Mouse (Mus musculus): ENCODE data around the gene Tmem131. TPM values are rescaled to one million over a fixed set of nuclear protein-coding genes. Genes with fewer than 3 reads are reported as not detected.
"Not testable (repeated sequence)": the region's sequence is repeated elsewhere in the genome, so short reads cannot be mapped to it uniquely, and the experiment has no call there.

Gene Tmem131
- total RNA-seq, 2 experiments from 2014 or later = 32.9 to 35.9 TPM

DNA sequence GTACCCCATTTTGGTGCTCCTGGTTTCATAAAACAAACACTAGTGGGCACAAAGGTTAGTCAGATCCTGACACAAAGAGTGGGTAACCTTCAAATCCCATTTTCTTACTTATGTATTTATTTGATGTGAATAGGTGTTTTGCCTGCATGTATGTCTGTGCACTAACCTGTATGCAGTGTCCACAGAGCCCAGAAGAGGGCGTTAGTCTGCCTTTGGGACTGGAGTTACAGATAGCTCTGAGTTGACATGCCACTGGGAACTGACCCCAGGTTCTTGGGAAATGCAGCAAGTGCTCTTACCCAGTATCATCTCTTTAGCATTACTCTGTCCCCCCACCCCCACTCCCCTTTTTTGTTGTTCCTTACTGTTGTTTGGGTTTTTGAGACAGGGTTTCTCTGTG, 95.4 kb downstream of the Tmem131 start:
- no peak for DNase-seq
- intact Hi-C loops (cut with DNase I) = no loop called here

GRCm38 (mm10) chr1:36847276-36847675, 96.2 kb downstream of the Tmem131 start:
- no peak for DNase-seq
- intact Hi-C loops (cut with DNase I) = no loop called here

GRCm38 (mm10) chr1:36845031-36845430, 98.4 kb downstream of the Tmem131 start:
- intact Hi-C loops (cut with DNase I) = no loop called here
- no peak for DNase-seq

GRCm38 (mm10) chr1:36841806-36842205, 101.7 kb downstream of the Tmem131 start:
- intact Hi-C loops (cut with DNase I) = loop anchor here (5.0 kb wide), 1 partner anchor 95 kb away; no protein-coding TSS in a partner anchor
- no peak for DNase-seq

- no peak for DNase-seq
- intact Hi-C loops (cut with DNase I) = loop anchor here (5.0 kb wide), 1 partner anchor 96 kb away; no protein-coding TSS in a partner anchor
These were observed 102.5 kb downstream of the Tmem131 start for GRCm38 (mm10) chr1:36840959-36841358.

- intact Hi-C loops (cut with DNase I) = loop anchor here (5.0 kb wide), 1 partner anchor 97 kb away; no protein-coding TSS in a partner anchor
- DNase-seq = no peak
These were observed 103.6 kb downstream of the Tmem131 start for GRCm38 (mm10) chr1:36839858-36840257.

GRCm38 (mm10) chr1:36836274-36836954, 107.1 kb downstream of the Tmem131 start:
- intact Hi-C loops (cut with DNase I) = no loop called here
- no peak for DNase-seq

- intact Hi-C loops (cut with DNase I) = no loop called here
- no peak for DNase-seq
These were observed 107.9 kb downstream of the Tmem131 start for GRCm38 (mm10) chr1:36835593-36835992.

- DNase-seq = no peak
- intact Hi-C loops (cut with DNase I) = no loop called here
These were observed 109.4 kb downstream of the Tmem131 start for GRCm38 (mm10) chr1:36834090-36834489.

- no peak for DNase-seq
- intact Hi-C loops (cut with DNase I) = no loop called here
These were observed 112.3 kb downstream of the Tmem131 start for GRCm38 (mm10) chr1:36830913-36831866.

GRCm38 (mm10) chr1:36824356-36824755, 119.1 kb downstream of the Tmem131 start:
- intact Hi-C loops (cut with DNase I) = loop anchor here (2.0 to 5.0 kb wide), 3 partner anchors 26 to 308 kb away; no protein-coding TSS in a partner anchor
- DNase-seq = no peak

GRCm38 (mm10) chr1:36821918-36822317, 121.5 kb downstream of the Tmem131 start:
- intact Hi-C loops (cut with DNase I) = loop anchor here (1.0 to 5.0 kb wide), 3 partner anchors 118 to 310 kb away; no protein-coding TSS in a partner anchor
- not testable (repeated sequence) for DNase-seq

DNA sequence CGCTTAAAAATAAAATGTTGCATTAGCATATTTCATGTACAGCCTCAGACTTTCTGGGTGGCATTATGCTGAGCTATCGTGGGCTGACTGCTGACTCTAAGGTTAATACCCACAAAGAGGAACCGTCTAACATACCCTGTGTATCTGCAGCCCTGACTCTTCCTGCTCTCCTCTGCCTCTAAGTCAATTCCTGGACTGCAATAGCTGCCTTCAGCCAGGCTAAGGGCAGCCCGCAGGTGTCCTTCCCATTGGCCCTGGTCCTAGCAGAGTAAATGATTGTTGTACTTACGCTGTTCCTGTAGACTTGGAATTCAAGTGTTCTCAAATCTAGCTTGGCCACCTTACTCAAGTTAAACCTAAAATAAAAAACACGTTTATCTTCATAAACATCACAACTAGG, 128.3 kb downstream of the Tmem131 start:
- intact Hi-C loops (cut with DNase I) = no loop called here
- DNase-seq = no peak

DNA sequence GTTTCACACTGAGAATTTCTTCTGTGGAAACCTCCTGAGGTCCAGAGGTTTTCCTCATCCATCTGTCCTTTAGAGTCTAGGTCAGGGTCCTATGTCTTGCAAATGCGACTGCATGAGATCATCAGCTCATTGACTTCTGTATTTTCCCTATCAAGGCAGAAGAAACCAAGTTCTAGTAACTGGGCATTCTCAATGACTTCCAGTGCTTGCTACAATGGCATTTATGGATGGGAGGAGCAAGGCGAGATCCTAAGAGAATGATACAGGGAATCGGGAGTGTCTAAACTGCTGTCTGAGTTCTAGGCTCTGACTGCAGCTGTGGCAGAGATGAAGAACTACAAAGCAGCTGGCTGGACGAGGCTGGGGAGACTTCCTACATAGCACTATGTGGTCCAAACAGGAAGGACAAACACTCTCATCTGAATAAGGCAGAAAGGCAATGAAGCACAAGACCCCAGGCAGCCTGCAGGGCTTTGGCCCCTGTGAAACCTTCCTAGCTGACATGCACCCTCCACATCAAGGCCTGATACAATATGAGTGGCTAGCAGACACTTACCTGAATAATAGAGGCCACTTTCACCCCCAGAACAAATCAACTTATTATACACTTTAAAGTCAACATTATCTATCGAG, 129.1 kb downstream of the Tmem131 start:
- intact Hi-C loops (cut with DNase I) = no loop called here
- no peak for DNase-seq

- intact Hi-C loops (cut with DNase I) = no loop called here
- DNase-seq = no peak
These were observed 130.1 kb downstream of the Tmem131 start for GRCm38 (mm10) chr1:36813415-36813814.

DNA sequence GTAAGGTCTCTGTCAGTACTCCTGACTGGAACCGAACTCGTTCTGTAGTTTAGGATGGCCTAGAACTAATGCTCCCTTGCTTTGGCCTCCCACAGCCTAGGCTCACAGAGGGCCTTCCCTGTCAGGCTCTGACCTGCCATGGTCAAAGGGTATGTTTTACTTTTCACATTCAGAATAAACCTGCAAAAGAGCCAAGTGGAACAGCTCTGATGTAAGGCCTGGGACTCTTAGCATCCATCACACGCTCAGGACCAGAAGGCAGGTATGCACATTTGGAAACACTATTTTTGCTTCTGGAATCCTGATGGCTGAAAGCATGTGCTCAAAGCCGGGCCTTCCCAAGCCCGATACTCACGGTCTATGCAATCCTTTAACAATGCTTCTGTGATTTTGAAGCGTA, 131.7 kb downstream of the Tmem131 start:
- no peak for DNase-seq
- intact Hi-C loops (cut with DNase I) = no loop called here

DNA sequence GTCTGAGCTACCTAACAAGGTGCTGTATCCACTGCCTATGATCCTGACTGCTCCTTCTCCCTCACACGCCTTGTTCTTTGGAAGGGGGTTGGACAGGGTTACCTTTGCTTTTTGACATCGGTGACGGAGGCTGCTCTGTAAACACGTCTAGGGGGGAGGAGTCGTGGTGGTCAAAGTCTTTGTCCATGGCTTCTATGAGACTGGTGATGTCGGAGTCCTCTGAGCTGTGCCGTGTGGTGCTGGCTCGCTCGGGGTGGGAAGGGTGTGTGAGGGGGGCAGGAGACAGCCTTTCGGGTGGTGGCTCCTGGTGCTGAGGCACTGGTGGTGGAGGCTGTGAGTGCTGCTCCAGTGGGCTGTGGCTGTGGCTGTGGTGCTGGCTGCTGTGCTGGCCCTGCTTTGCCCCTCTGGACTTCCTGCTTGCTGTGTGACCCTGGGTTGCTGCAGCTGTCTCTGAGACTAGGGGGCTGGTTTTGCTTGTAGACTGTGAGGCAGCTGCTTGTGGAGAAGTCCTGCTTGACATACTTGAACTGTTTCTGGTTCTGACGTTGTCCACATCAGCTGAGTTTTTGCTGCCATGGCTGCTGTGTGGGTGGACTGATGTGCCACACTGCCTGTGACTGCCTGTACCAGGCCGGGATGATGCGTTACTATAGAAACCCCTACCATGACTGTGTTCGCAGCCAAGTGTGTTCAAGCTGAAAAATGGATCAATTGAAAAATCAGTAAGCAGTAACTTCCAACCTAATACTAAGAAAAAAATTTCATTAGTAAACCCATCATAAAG, 135.5 kb downstream of the Tmem131 start:
- no peak for DNase-seq

GRCm38 (mm10) chr1:36807086-36807485, 136.4 kb downstream of the Tmem131 start:
- no peak for DNase-seq
- intact Hi-C loops (cut with DNase I) = no loop called here

More for the DNA sequence above, 135.5 kb downstream of the Tmem131 start:
- intact Hi-C loops (cut with DNase I) = no loop called here

DNA sequence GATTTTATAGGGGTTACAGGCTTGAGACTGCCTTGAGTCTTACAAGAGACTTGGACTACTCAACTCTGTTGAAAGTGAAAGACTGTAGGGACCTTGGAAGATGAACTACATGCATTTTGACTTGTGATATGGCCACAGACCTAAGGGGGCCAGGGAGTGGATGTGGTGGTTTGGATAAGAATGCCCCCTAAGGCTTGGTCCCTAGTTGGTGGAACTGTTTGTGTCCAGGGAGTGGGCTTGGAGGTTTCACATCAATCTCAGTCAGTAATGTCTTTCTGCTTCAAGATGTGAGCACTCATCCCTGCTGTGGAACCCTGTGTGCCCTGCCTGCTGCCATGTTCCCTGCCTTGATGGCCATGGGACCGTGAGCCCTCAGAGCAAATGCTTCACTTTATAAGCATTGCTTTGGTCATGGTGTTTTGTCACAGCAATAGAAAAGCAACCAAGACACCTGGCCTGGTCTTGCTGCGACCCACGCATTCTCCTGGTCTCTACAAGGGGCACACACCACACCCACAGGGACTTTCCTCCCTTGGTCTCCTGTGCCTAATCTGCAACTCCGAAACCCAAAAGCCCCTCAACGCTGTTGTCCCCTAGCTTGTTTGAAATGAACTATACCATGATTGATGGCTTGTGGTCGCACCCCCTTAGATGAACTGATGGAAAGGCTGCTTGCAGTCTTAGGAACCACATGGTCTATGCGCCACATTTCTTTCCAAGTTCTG, 137.1 kb downstream of the Tmem131 start:
- intact Hi-C loops (cut with DNase I) = no loop called here
- DNase-seq = no peak
